11 mouse cellular contexts compared by ENCODE assay signal in the genomic region with DNA sequence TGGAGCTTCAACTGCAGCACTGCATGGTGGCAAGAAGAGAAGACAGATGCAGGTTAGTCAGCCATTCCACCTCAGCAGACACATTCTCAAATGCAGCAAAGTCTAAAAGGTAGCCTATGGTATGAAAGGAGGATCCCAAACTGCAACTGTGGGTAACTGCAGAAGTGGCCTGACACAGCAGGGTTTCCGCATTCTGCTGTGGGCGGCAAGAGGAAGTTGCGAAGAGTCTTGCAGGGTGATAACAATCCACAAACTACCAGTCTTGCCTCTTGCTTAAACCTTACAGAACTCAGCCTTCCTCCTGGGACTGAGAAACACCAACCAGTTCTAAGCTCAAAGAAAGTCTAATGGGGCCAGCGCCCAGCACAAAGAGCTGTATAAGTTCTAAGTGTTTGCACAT.
DNase-seq lines count a peak whose midpoint lies in the region; ATAC-seq lines count a peak whose summit lies in the region.
"Had no signal": no experiment of that assay in that cellular context is flagged by ENCODE, and none has a peak within 500 bp of the region (broad histone marks: within the 10 kb centered on the region; RNA-seq: fewer than 3 reads in every experiment).

No protein-coding gene starts in this region.

- no peaks in the 10 kb centered on the region for H3K9me3 ChIP-seq in heart, embryonic 12.5 days (replicated peaks)

- peaks cover 10% of the 10 kb centered on the region for H3K36me3 ChIP-seq in heart, embryonic 12.5 days
- H3K36me3 ChIP-seq in macrophage (ENCODE audit: inconsistent target) = peaks cover 9% of the 10 kb centered on the region; the same call in 1 of the 2 replicates

- ATAC-seq in heart, embryonic 12.5 days (ENCODE audit: insufficient number of reproducible peaks, low FRiP score) = no peak
- ATAC-seq in inflammation-experienced regulatory T-cells, adult 6 months = peak; percentile 63

- no peak overlapping the region for H3K4me2 ChIP-seq in heart, embryonic 12.5 days
- H3K4me2 ChIP-seq: hindbrain, embryonic 14.5 days; midbrain, embryonic 11.5 days had no signal

- 75% methylated on average over 4 of the region's 4 CpGs for WGBS in heart, embryonic 12.5 days
- 0% methylated on average over 4 of the region's 4 CpGs for WGBS in macrophage (ENCODE audit: missing documents)

- no peak overlapping the region for H3K4me3 ChIP-seq in heart, embryonic 12.5 days
- H3K4me3 ChIP-seq in macrophage (ENCODE audit: inconsistent target) = peak overlapping the region; percentile 43

- H3K27me3 ChIP-seq in heart, embryonic 12.5 days (replicated peaks) = no peaks in the 10 kb centered on the region

- H3K9ac ChIP-seq in heart, embryonic 12.5 days = no peak overlapping the region
- H3K9ac ChIP-seq: hindbrain, embryonic 14.5 days had no signal

- H3K4me1 ChIP-seq in heart, embryonic 12.5 days (replicated peaks) = peaks cover 43% of the 10 kb centered on the region

- H3K79me2 ChIP-seq in macrophage (ENCODE audit: inconsistent target) = peaks cover 88% of the 10 kb centered on the region

- intact Hi-C loops in left cerebral cortex, postnatal 14 days (cut with DNase I) = no loop called here

- no peak overlapping the region for H3K27ac ChIP-seq in heart, embryonic 12.5 days (ENCODE audit: poor library complexity, severe bottlenecking)
- H3K27ac ChIP-seq in macrophage = peak overlapping the region; percentile 93
- H3K27ac ChIP-seq: hindbrain, embryonic 14.5 days had no signal

- DNase-seq in heart, adult 11 months = peak; percentile 95
- DNase-seq in thymus, postnatal 0 days (ENCODE audit: low spot score) = peak; percentile 72
- DNase-seq in left cerebral cortex, postnatal 14 days (ENCODE audit: low spot score in 2 of 2) = no peak
- DNase-seq in Muller cell, postnatal 12 days (ENCODE audit: inconsistent ontology term) = no peak
- DNase-seq in layer of hippocampus, adult 9-11 months = no peak
- DNase-seq: adrenal gland, adult 2 months had no signal

Comparison
In these comparisons a context has a peak if more than half of its experiments do, and no peak if none do; other contexts are left out.
1. DNase-seq: peak in heart, adult 11 months (single experiment) and thymus, postnatal 0 days (single experiment); none in left cerebral cortex, postnatal 14 days (0 of 2), Muller cell, postnatal 12 days (single experiment) and layer of hippocampus, adult 9-11 months (single experiment).